Mouse (Mus musculus): ENCODE results near the gene Mettl23. TPM values are rescaled to one million over a fixed set of nuclear protein-coding genes. Genes with fewer than 3 reads are reported as not detected.
"Not testable (repeated sequence)": the region's sequence is repeated elsewhere in the genome, so short reads cannot be mapped to it uniquely, and the experiment has no call there.

Mettl23 gene
- polyA plus RNA-seq, 1 experiment from 2014 or later = 79.9 TPM

DNA sequence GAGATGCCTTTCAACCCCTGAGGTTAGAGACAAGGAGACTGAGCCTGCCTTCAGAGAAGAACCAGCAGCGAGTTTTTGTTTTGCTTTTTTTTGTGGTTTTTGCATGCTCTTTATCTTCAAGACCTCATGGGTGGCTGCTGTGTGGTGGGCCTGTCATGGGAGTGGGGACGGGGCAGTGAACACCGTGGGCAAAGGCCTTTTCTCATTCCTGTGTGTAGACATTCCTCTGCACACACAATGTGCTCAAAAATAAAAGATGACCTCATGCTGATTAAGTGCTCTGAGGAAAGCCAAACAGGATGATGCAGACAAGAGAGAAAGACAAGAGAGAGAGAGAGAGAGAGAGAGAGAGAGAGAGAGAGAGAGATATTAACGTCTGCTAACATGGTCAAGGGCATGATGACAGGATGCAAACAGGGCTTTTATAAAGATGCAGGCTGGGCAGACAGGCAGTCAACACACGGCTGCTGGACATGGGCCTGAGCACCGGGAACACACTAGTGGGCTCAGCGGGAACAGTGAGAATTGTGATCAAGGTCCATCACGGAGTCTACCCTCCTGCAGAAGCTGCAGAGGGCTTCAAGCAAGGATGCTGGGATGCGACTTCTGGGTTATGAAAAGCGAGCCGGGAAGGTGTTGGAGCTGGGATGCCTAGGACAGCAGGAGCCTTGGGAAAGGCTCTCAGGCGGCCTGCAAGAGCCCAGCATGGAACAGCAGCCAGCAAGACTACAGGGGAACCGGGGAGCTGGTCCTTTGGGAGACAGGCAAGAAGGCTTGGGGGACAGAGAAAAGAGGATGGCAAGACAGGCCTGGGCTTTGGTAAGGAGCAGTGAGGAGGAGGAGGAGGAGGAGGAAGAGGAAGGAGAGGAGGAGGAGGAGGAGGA is 21.8 kb upstream of the Mettl23 start:
- no peak for ATAC-seq (ENCODE audit: insufficient number of reproducible peaks, low FRiP score, low TSS enrichment, low read depth)
- H3K27me3 ChIP-seq = no peaks in the 10 kb centered on the region
- no peak overlapping the region for H3K4me2 ChIP-seq (replicated peaks)
- H3K4me3 ChIP-seq (replicated peaks) = no peak overlapping the region
- H3K4me1 ChIP-seq = peaks cover 60% of the 10 kb centered on the region
- H3K36me3 ChIP-seq = no peaks in the 10 kb centered on the region
- WGBS = 65% methylated on average over 13 of the region's 13 CpGs
- H3K27ac ChIP-seq (replicated peaks) = 0 out of 2 replicates have a peak overlapping the region, but pooled peaks have one; percentile 28
- no peaks in the 10 kb centered on the region for H3K9me3 ChIP-seq (replicated peaks)
- H3K9ac ChIP-seq = no peak overlapping the region

DNA sequence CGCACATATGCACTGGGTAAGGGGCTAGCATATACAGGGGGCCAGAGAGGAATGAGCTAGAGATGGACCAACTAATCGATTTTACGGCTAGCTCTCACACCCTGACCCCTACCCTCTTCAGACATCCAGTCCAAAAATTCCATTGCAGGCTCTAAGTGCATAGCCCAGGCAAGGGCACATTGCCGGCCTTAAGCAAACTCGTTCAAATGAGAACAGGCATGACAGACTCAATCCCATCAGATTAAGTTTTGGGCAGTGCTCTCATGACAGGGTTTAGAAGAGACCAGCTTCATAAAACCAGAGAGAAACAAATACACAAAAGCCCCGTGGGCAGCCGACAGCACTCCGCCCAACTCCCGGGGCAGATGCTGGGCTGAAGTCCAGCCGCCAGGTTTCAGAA is 20.9 kb upstream of the Mettl23 start:
- no peak overlapping the region for H3K4me2 ChIP-seq (replicated peaks)
- H3K9ac ChIP-seq = no peak overlapping the region
- H3K27me3 ChIP-seq = no peaks in the 10 kb centered on the region
- H3K4me1 ChIP-seq = peaks cover 60% of the 10 kb centered on the region
- H3K27ac ChIP-seq (replicated peaks) = no peak overlapping the region
- no peak for ATAC-seq (ENCODE audit: insufficient number of reproducible peaks, low FRiP score, low TSS enrichment, low read depth)
- WGBS = 61% methylated on average over 10 of the region's 10 CpGs
- H3K36me3 ChIP-seq = no peaks in the 10 kb centered on the region
- H3K4me3 ChIP-seq (replicated peaks) = no peak overlapping the region
- H3K9me3 ChIP-seq (replicated peaks) = no peaks in the 10 kb centered on the region

DNA sequence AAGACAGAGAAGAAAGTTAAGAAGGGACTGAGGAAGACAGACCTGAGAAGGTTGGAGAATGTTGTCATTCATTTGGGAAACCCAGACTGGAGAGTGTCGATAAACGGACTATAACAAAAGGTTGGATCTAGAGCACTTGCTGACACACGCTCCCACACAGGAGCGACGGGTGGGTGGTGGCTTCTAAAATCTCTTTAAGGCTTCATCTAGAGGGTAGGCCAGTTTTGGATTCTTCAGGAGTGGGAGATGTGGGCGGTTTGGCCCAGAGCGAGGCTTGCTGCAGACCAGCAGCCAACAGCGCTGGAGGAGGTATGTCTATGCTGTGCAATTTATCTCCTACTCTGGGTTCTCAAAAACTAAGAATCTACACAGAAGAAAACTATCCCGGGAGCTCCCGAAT is 20.5 kb upstream of the Mettl23 start:
- ATAC-seq (ENCODE audit: insufficient number of reproducible peaks, low FRiP score, low TSS enrichment, low read depth) = no peak
- H3K4me1 ChIP-seq = peaks cover 64% of the 10 kb centered on the region
- H3K4me3 ChIP-seq (replicated peaks) = no peak overlapping the region
- H3K4me2 ChIP-seq (replicated peaks) = no peak overlapping the region
- no peaks in the 10 kb centered on the region for H3K9me3 ChIP-seq (replicated peaks)
- H3K9ac ChIP-seq = no peak overlapping the region
- WGBS = 84% methylated on average over 10 of the region's 10 CpGs
- H3K27me3 ChIP-seq = no peaks in the 10 kb centered on the region
- no peak overlapping the region for H3K27ac ChIP-seq (replicated peaks)
- H3K36me3 ChIP-seq = no peaks in the 10 kb centered on the region

DNA sequence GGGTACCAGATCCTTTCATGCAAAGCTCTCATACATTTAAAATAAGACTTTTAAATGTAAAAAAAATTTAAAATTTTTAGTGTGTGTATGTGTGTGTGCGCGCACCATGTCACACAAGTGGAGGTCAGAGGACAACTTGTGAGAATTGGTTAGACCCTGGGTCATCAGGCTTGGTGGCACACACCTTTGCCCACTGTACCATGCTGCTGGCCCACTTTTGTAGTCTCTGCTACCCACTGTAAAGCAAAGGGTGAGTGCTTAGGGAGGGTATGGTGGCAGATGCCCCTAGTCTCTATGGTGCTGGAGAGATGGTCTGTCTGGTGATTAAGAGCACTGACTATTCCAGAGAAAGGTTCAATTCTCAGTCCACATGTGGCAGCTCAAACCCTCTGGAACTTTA is 19.8 kb upstream of the Mettl23 start:
- ATAC-seq (ENCODE audit: insufficient number of reproducible peaks, low FRiP score, low TSS enrichment, low read depth) = no peak
- Histone ChIP-seq H3K4me2 (replicated peaks) (no peak overlapping the region), H3K4me1 (peaks cover 69% of the 10 kb centered on the region), H3K27me3 (no peaks in the 10 kb centered on the region), H3K9ac (no peak overlapping the region), H3K27ac (replicated peaks) (no peak overlapping the region), H3K36me3 (no peaks in the 10 kb centered on the region), H3K4me3 (replicated peaks) (no peak overlapping the region), H3K9me3 (replicated peaks) (no peaks in the 10 kb centered on the region)
- WGBS = 99% methylated on average over 2 of the region's 2 CpGs

DNA sequence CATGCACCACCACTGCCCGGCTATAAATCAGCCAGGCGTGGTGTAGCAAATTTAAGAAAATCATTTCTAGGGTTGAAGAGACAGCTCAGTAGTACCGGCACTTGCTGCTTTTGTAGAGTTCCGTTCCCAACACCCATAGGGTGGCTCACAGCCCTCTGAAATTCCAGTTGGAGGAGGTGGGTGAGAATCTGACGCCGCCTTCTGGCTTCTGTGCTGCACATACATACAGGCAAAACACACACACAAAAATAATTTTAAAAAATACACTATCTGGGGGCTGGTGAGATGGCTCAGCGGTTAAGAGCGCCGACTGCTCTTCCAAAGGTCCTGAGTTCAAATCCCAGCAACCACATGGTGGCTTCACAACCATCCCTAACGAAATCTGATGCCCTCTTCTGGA is 19.2 kb upstream of the Mettl23 start:
- 96% methylated on average over 10 of the region's 10 CpGs for WGBS
- H3K27ac ChIP-seq (replicated peaks); H3K27me3 ChIP-seq; H3K4me2 ChIP-seq (replicated peaks); H3K4me3 ChIP-seq (replicated peaks); H3K9me3 ChIP-seq (replicated peaks); ATAC-seq (ENCODE audit: insufficient number of reproducible peaks, low FRiP score, low TSS enrichment, low read depth); H3K36me3 ChIP-seq; H3K9ac ChIP-seq: not testable (repeated sequence)
- peaks cover 69% of the 10 kb centered on the region for H3K4me1 ChIP-seq

- H3K36me3 ChIP-seq = no peaks in the 10 kb centered on the region
- 57% methylated on average over 4 of the region's 5 CpGs for WGBS
- H3K9me3 ChIP-seq (replicated peaks) = no peaks in the 10 kb centered on the region
- no peak overlapping the region for H3K9ac ChIP-seq
- H3K27me3 ChIP-seq = no peaks in the 10 kb centered on the region
- peaks cover 59% of the 10 kb centered on the region for H3K4me1 ChIP-seq
- H3K27ac ChIP-seq (replicated peaks) = no peak overlapping the region
- ATAC-seq (ENCODE audit: insufficient number of reproducible peaks, low FRiP score, low TSS enrichment, low read depth) = no peak
- no peak overlapping the region for H3K4me3 ChIP-seq (replicated peaks)
- H3K4me2 ChIP-seq (replicated peaks) = no peak overlapping the region
These were observed 17.8 kb upstream of the Mettl23 start for GRCm38 (mm10) chr11:116825230-116825629.

- Histone ChIP-seq H3K27me3 (no peaks in the 10 kb centered on the region), H3K36me3 (no peaks in the 10 kb centered on the region), H3K9ac (peak overlapping the region; percentile 67), H3K9me3 (replicated peaks) (no peaks in the 10 kb centered on the region), H3K4me3 (replicated peaks) (peak overlapping the region; percentile 67), H3K4me1 (peaks cover 47% of the 10 kb centered on the region), H3K27ac (replicated peaks) (peak overlapping the region; percentile 76; the same call in 1 of the 2 replicates), H3K4me2 (replicated peaks) (peak overlapping the region; percentile 82)
- no peak for ATAC-seq (ENCODE audit: insufficient number of reproducible peaks, low FRiP score, low TSS enrichment, low read depth)
- WGBS = 34% methylated on average over 17 of the region's 17 CpGs
These were observed 16.3 kb upstream of the Mettl23 start for GRCm38 (mm10) chr11:116826550-116827504.

- ATAC-seq (ENCODE audit: insufficient number of reproducible peaks, low FRiP score, low TSS enrichment, low read depth) = peak; percentile 55
- Histone ChIP-seq H3K9ac (peak within 1 kb of the TSS; percentile 67), H3K9me3 (replicated peaks) (no peaks in the 10 kb centered on the region), H3K36me3 (peaks cover 4% of the 10 kb centered on the region; the same call in 1 of the 2 replicates), H3K27ac (replicated peaks) (peak within 1 kb of the TSS; percentile 76), H3K4me2 (replicated peaks) (peak within 1 kb of the TSS; percentile 82), H3K4me1 (peaks cover 43% of the 10 kb centered on the region), H3K27me3 (no peaks in the 10 kb centered on the region), H3K4me3 (replicated peaks) (peak within 1 kb of the TSS; percentile 67)
- under 1% methylated on average over 71 of the region's 71 CpGs for WGBS
These were observed 15.4 kb upstream of the Mettl23 start, which contains the start of gene Mxra7 for GRCm38 (mm10) chr11:116827534-116828165. Gene Mxra7, minus strand, starts transcription at chr11:116828046.

GRCm38 (mm10) chr11:116832172-116832685 is 10.8 kb upstream of the Mettl23 start:
- Histone ChIP-seq H3K27me3 (no peaks in the 10 kb centered on the region), H3K4me3 (replicated peaks) (no peak overlapping the region), H3K4me1 (peaks cover 27% of the 10 kb centered on the region), H3K9me3 (replicated peaks) (no peaks in the 10 kb centered on the region), H3K9ac (no peak overlapping the region), H3K36me3 (peaks cover 50% of the 10 kb centered on the region), H3K27ac (replicated peaks) (peak overlapping the region; percentile 51; the same call in 1 of the 2 replicates), H3K4me2 (replicated peaks) (no peak overlapping the region)
- WGBS = 21% methylated on average over 4 of the region's 4 CpGs
- no peak for ATAC-seq (ENCODE audit: insufficient number of reproducible peaks, low FRiP score, low TSS enrichment, low read depth)

- peaks cover 77% of the 10 kb centered on the region for H3K36me3 ChIP-seq
- ATAC-seq (ENCODE audit: insufficient number of reproducible peaks, low FRiP score, low TSS enrichment, low read depth) = no peak
- WGBS = 83% methylated on average over 1 of the region's 1 CpGs
These were observed 8.1 kb upstream of the Mettl23 start for GRCm38 (mm10) chr11:116834954-116835353.

More at GRCm38 (mm10) chr11:116834954-116835353, 8.1 kb upstream of the Mettl23 start:
- peaks cover 24% of the 10 kb centered on the region for H3K4me1 ChIP-seq
- H3K27me3 ChIP-seq = no peaks in the 10 kb centered on the region
- H3K9ac ChIP-seq = no peak overlapping the region
- H3K9me3 ChIP-seq (replicated peaks) = no peaks in the 10 kb centered on the region
- no peak overlapping the region for H3K27ac ChIP-seq (replicated peaks)
- H3K4me2 ChIP-seq (replicated peaks) = no peak overlapping the region
- no peak overlapping the region for H3K4me3 ChIP-seq (replicated peaks)
